Mouse (Mus musculus): ENCODE results near the gene Adipoq. TPM values are rescaled to one million over a fixed set of nuclear protein-coding genes. Genes with fewer than 3 reads are reported as not detected.

Adipoq gene
- total RNA-seq, 2 experiments from 2014 or later, result 265 to 655 TPM

- DNase-seq (ENCODE audit: low spot score in 2 of 2), result no peak
Observed at GRCm38 (mm10) chr16:23196791-23197190, 50.5 kb downstream of the Adipoq start.

GRCm38 (mm10) chr16:23201498-23201897 is 55.2 kb downstream of the Adipoq start:
- DNase-seq (ENCODE audit: low spot score in 2 of 2), result no peak

Small RNA genes within 50 kb of the gene (microRNA-seq; reads per million reads assigned to microRNA genes)
- 13.7 to 29.4 reads per million in 2 experiments for gene Gm49346 (ENCODE audit: borderline number of aligned reads in 2 of 2)

Other genes with a start within 250 kb of the Adipoq start
- gene Fetub, start 228.2 kb upstream of the Adipoq start, total RNA-seq (2021), result 10 to 100 TPM in 1 of 2 experiments, 1 to 10 TPM in 1; 1.6 to 78.1 TPM
- 1 to 10 TPM in 1 of 2 experiments, not detected in 1; 1.2 TPM for gene Hrg, start 195.5 kb upstream of the Adipoq start, total RNA-seq (2021)
- gene Kng2, start 117.1 kb upstream of the Adipoq start, total RNA-seq (2021), result 10 to 100 TPM; 11.9 to 31.8 TPM
- gene Kng1, start 88.7 kb upstream of the Adipoq start, total RNA-seq (2021), result 1 to 10 TPM in 1 of 2 experiments, under 1 TPM in 1; 0.60 to 1.1 TPM
- 100 to 1,000 TPM; 551 to 581 TPM for gene Eif4a2, start 39.1 kb upstream of the Adipoq start, total RNA-seq (2021)
- 1 to 10 TPM; 4.3 to 7.7 TPM for gene Rfc4, start 18.8 kb upstream of the Adipoq start, total RNA-seq (2021)
- 10 to 100 TPM; 21.8 to 35.6 TPM for gene St6gal1, start 78.2 kb downstream of the Adipoq start, total RNA-seq (2021)

Measured in adrenal gland, adult 18-20 months (tissue).